Mouse (Mus musculus) yolk sac, embryonic 10.5 days (tissue): ENCODE results near the gene Wdr53.
"Not testable (repeated sequence)": the region's sequence is repeated elsewhere in the genome, so short reads cannot be mapped to it uniquely, and the experiment has no call there.

ENCODE experiments used
- DNase-seq: peaks from one replicate; pipeline ENCODE4 v3.0.0-alpha.2; 2017; ENCODE audit warnings: low spot score

Wdr53 gene

GRCm38 (mm10) chr16:32278396-32278795 lies 31.4 kb downstream of the Wdr53 start:
- DNase-seq = no peak

GRCm38 (mm10) chr16:32280211-32280610 lies 33.2 kb downstream of the Wdr53 start:
- no peak for DNase-seq

- DNase-seq = no peak
Measured at GRCm38 (mm10) chr16:32282608-32283007, 35.6 kb downstream of the Wdr53 start.

- DNase-seq = no peak
Measured at GRCm38 (mm10) chr16:32291821-32292220, 44.8 kb downstream of the Wdr53 start.

GRCm38 (mm10) chr16:32299617-32300016 lies 52.6 kb downstream of the Wdr53 start:
- DNase-seq = not testable (repeated sequence)

GRCm38 (mm10) chr16:32303046-32303445 lies 56.0 kb downstream of the Wdr53 start:
- DNase-seq = no peak

DNA sequence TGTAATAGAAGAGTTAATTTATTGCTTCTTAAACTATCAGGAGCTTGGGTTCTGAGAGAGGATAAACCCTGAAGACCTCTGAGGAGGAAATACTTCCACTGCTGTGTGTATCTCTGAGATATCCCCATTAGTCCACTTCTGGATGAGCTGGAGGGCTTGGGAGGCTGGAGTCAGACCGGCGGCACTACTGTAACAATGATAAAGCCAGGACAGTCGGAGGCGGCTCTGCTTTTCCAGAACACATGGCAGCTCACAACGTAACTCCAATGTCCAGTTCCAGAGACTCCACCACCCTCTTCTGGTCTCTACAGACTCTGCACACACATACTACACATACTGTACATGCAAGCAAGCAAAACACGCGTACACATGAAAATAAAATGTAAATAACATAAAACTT lies 56.9 kb downstream of the Wdr53 start:
- no peak for DNase-seq
